Mouse (Mus musculus): ENCODE data around the gene Efcab12. TPM values are rescaled to one million over a fixed set of nuclear protein-coding genes. Genes with fewer than 3 reads are reported as not detected.

Gene Efcab12
- polyA plus RNA-seq, 2 experiments from 2014 or later = 0.20 TPM; not detected in 1

- no peak for ATAC-seq
Observed at GRCm38 (mm10) chr6:115782781-115783180, 55.4 kb downstream of the Efcab12 start.

GRCm38 (mm10) chr6:115776363-115776762 is 61.8 kb downstream of the Efcab12 start:
- no peak for ATAC-seq

GRCm38 (mm10) chr6:115775838-115776237 is 62.4 kb downstream of the Efcab12 start:
- ATAC-seq = no peak

- peak; percentile 48 for ATAC-seq
Observed at GRCm38 (mm10) chr6:115774501-115774921, 63.7 kb downstream of the Efcab12 start, which contains the start of gene Cand2. Gene Cand2, plus strand, starts transcription at chr6:115774538.

- peak; percentile 44 for ATAC-seq
Observed at GRCm38 (mm10) chr6:115773966-115774413, 64.2 kb downstream of the Efcab12 start.

- peak; percentile 44 for ATAC-seq
Observed at GRCm38 (mm10) chr6:115772604-115773003, 65.6 kb downstream of the Efcab12 start.

GRCm38 (mm10) chr6:115772201-115772600 is 66.0 kb downstream of the Efcab12 start:
- ATAC-seq = no peak

- ATAC-seq = no peak
Observed at GRCm38 (mm10) chr6:115770852-115771251, 67.4 kb downstream of the Efcab12 start.

- no peak for ATAC-seq
Observed at GRCm38 (mm10) chr6:115770059-115770670, 68.0 kb downstream of the Efcab12 start.

- peak; percentile 37 for ATAC-seq
Observed at GRCm38 (mm10) chr6:115768207-115768606, 70.0 kb downstream of the Efcab12 start.

GRCm38 (mm10) chr6:115767357-115767756 is 70.9 kb downstream of the Efcab12 start:
- no peak for ATAC-seq

- ATAC-seq = peak; percentile 35
Observed at GRCm38 (mm10) chr6:115764179-115764578, 74.0 kb downstream of the Efcab12 start.

- peak; percentile 68 for ATAC-seq
Observed at GRCm38 (mm10) chr6:115761995-115762756, 76.0 kb downstream of the Efcab12 start, which contains the start of gene Tmem40. Gene Tmem40, minus strand, starts transcription at chr6:115762410.

- ATAC-seq = no peak
Observed at GRCm38 (mm10) chr6:115760982-115761381, 77.2 kb downstream of the Efcab12 start.

Other genes starting within 250 kb of the Efcab12 start
- gene Mkrn2os, start 245.8 kb downstream of the Efcab12 start, polyA plus RNA-seq (2017; shearing (Covaris generic)) = under 1 TPM in 1 of 2 experiments, not detected in 1; 0.70 TPM
- gene Mkrn2, start 236.5 kb downstream of the Efcab12 start, polyA plus RNA-seq (2017; shearing (Covaris generic)) = 10 to 100 TPM; 42.2 to 45.6 TPM
- 10 to 100 TPM; 46.4 to 51.6 TPM for gene Raf1, start 161.8 kb downstream of the Efcab12 start, polyA plus RNA-seq (2017; shearing (Covaris generic))
- not detected for gene Tmem40, start 76.0 kb downstream of the Efcab12 start, polyA plus RNA-seq (2017; shearing (Covaris generic))
- gene Cand2, start 63.9 kb downstream of the Efcab12 start, polyA plus RNA-seq (2017; shearing (Covaris generic)) = 1 to 10 TPM; 3.7 to 4.5 TPM
- 1,000 to 10,000 TPM; 6,591 to 8,533 TPM for gene Rpl32, start 29.7 kb downstream of the Efcab12 start, polyA plus RNA-seq (2017; shearing (Covaris generic))
- gene Mbd4, start 15.0 kb upstream of the Efcab12 start, polyA plus RNA-seq (2017; shearing (Covaris generic)) = 10 to 100 TPM in 1 of 2 experiments, 1 to 10 TPM in 1; 9.8 to 14.9 TPM
- gene Ift122, start 15.1 kb upstream of the Efcab12 start, polyA plus RNA-seq (2017; shearing (Covaris generic)) = 1 to 10 TPM; 1.7 to 5.1 TPM
- not detected for gene Rho, start 93.3 kb upstream of the Efcab12 start, polyA plus RNA-seq (2017; shearing (Covaris generic))
- not detected for gene H1foo, start 106.5 kb upstream of the Efcab12 start, polyA plus RNA-seq (2017; shearing (Covaris generic))
- gene Plxnd1, start 156.6 kb upstream of the Efcab12 start, polyA plus RNA-seq (2017; shearing (Covaris generic)) = 1 to 10 TPM; 4.7 to 6.2 TPM